Mouse (Mus musculus): ENCODE measurements at regions not wholly inside any gene's neighbourhood (a gene's known extent, or its start where the extent isn't known, plus 50 kb on each side); places are given as distances from the start of the nearest gene placed in this dataset.

DNA sequence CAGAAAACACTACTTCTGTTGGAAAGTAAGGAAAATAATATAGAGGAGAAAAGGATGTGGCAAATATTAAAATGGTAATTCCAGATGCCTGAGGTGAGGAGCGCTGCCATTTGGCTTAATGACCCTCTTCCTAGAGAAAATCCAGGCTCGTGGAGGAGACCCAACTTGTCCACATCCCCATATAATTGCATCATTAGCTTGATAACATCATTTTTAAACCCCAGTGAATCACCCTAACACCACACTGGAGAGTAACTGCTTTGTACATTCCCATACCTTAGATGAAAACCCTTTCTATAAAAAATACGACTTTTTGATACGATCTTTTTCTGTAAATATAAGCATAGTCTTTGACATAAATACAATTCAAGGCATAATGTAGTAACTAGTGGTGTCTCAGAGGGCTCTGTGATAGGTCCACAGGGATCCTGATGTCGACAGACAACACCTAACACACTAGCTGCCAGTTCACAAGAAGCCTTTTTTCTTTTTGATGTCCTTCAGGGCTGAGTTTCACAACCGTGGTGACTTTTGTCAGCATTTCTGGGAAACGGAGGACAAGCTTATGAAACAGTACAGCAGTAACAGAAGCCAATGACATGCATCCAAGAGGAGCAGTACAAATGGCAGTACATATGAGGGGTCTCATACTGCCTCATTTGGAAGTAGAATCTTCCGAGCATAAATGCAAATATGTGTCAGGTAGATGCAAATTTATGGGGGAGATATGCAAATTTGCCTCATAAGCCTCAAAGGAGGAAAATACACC is 174.8 kb upstream of the Rreb1 start:
- no peak for TF ChIP-seq POLR2A (IDR thresholded peaks at IDR 0.05; ENCODE audit: control insufficient read depth, extremely low read depth, insufficient read depth, low read length, poor library complexity)
- no peak for TF ChIP-seq CTCF (IDR thresholded peaks at IDR 0.05; ENCODE audit: borderline replicate concordance, control insufficient read depth, extremely low read depth, insufficient read depth, low read length, poor library complexity)
